Mouse (Mus musculus) subcutaneous adipose tissue, adult 2 months (tissue): ENCODE measurements around the gene Olfr465-ps1. TPM values are rescaled to one million over a fixed set of nuclear protein-coding genes. Genes with fewer than 3 reads are reported as not detected.

ENCODE experiments used
- polyA plus RNA-seq: library from polyadenylated mRNA; depleted of rRNA; stranded (reverse); fragments of >200 nt; gene quantifications from 2 replicates; pipeline ENCODE4 v1.2.3, GENCODE M21; 2012; ENCODE audit warnings: low replicate concordance; rRNA removed

Gene Olfr465-ps1
- polyA plus RNA-seq, result not detected in 2 replicates

DNA sequence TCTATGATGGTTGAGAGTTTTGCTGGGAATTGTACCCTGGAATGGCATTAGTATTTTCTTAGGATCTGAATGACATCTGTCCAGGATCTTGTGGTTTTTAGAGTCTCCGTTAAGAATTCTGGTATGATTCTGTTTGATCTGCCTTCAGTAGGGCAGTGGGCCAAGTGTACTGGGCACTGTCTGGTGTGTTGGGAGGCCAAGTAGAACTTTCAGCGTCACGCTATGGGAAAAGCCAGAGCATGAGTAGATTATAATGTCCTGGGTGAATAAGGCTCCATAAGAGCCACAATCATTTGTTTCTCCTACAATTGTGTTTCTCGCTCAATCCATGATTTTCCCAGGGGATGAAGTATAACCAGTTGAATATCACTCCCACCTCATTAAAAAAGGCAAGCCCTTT, at the start of gene Olfr465-ps1:
Gene Olfr465-ps1, plus strand, starts transcription at position 301 of the 400 bp plus-strand sequence.

DNA sequence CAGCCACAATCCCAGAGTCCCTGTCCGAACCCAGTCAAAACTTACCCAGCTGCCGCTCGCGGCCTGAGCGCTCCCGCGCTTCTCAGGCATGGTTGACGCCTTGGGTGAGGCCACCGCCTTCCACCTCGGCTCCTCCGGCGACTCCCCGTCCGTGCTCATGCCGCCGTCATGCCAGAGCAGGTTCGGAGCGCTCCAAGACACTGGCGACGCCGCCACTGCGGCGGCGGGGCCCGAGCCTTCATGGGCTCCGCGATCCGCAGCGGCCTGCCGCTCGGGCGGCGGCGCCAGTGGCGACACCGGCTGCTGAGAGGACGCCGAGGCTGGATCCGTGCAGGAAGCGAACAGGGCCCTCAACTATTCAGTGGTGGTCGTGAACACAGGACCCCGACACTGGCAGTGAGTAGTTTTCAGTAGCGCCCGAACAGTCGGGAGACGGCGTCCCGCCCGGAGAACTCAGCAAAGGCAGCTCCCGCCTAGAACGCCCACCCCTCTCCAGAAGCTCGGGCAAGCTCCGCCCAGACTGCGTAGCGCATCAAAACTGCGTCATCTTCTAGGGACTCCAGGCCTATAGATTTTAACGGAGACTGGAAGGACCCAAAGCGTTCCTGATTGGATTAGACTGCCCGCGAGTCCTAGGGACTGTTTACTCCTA, 25.3 kb upstream of the Olfr465-ps1 start, which contains the start of gene Mfsd14b:
Gene Mfsd14b, minus strand, starts transcription at position 517 of the 652 bp plus-strand sequence.

DNA sequence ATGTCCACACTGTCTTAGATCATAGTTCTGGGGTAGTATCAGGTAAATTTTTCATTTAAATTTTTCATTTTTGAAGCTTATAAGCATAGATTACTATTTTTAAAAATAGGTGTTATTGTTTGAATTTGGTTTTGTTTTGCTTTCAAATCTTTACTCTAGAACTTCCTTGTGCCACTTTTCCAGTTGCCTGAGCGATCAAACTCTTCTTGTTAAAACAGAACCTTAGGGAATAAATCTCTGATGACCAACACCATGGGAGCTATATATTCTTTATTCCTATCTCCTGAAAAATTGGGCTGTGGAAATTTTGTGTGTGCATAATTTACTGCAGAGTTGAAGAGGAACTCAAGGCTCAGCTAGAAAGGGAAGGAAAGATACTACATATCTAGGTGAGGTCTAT, 12.1 kb downstream of the Olfr465-ps1 start, which contains the start of gene Olfr466:
Gene Olfr466, plus strand, starts transcription at position 301 of the 400 bp plus-strand sequence.

Other genes starting within 250 kb of the Olfr465-ps1 start
- gene Cntnap3, start 234.1 kb upstream of the Olfr465-ps1 start, polyA plus RNA-seq, result 0.01 and 0.66 TPM in 2 replicates
- not detected in 2 replicates for gene Spata31, start 220.7 kb upstream of the Olfr465-ps1 start, polyA plus RNA-seq
- not detected in 2 replicates for gene Spata31d1c, start 105.0 kb upstream of the Olfr465-ps1 start, polyA plus RNA-seq
- not detected in 2 replicates for gene Prss47, start 85.3 kb upstream of the Olfr465-ps1 start, polyA plus RNA-seq
- 21.9 and 22.4 TPM in 2 replicates for gene Mfsd14b, start 25.1 kb upstream of the Olfr465-ps1 start, polyA plus RNA-seq
- not detected in 2 replicates for gene Olfr466, start 12.2 kb downstream of the Olfr465-ps1 start, polyA plus RNA-seq
- not detected in 2 replicates for gene Nlrp4f, start 67.9 kb downstream of the Olfr465-ps1 start, polyA plus RNA-seq
- 0.10 TPM in 1 of 2 replicates, not detected in the other for gene Gm10775, start 121.5 kb downstream of the Olfr465-ps1 start, polyA plus RNA-seq
- gene Zfp369, start 140.7 kb downstream of the Olfr465-ps1 start, polyA plus RNA-seq, result 18.1 and 25.4 TPM in 2 replicates